Mouse (Mus musculus): ENCODE results near the gene Slc39a2.
"Not testable (repeated sequence)": the region's sequence is repeated elsewhere in the genome, so short reads cannot be mapped to it uniquely, and the experiment has no call there.

Gene Slc39a2

DNA sequence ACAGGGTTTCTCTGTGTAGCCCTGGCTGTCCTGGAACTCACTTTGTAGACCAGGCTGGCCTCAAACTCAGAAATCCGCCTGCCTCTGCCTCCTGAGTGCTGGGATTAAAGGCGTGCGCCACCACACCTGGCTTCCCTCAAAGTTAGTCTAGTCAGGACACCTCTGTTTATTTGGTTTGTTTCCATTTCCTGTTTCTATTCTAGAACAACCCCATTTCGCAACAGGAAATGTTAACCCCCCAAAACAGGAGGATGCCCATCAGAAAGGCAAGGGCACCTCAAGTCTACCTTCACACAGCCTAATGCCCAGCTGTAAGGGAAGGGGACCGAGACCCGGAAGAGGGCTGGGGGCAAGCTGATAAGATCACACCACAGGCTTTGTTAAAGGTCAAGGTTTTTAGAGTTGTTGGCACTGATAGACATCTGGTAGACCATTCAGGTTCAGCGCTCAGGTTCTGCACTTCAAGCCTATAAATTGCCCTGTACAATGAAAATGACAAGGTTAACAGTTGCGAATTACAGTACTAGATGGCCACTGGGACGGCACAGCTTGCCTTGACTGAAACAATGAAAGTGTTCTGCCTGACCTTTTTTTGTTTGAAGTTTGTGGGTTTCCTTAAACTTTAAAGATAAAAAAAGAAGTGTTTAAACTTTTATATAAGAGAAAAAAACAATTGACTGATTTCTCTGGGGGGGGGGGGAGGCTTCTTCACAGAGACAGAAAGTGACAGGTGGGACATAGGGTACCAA lies at the start of gene Slc39a2:
Gene Slc39a2 (plus strand): TSS at position 699 of the 749 bp plus-strand sequence.
- DNase-seq (ENCODE audit: low read depth in 1 of 2, low spot score in 2 of 2): no peak

DNA sequence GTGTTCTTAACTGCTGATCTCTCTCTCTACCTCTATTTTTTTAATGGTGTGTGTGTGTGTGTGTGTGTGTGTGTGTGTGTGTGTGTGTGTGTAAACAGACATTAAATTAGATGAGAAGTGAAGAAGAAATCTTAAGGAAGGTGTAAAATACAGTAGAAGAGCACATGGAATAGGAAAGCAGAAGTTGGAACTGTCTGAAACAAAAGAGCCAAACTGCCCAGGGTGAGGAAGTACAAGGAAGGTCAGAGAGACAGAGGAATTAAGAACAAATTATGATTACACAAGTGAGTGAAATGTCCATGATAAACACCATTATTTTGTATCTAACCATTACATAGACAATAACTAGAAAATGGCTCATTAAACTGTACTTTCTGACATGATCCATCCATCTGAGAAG lies 48.8 kb upstream of the Slc39a2 start:
- no peak for DNase-seq (ENCODE audit: low read depth in 1 of 2, low spot score in 2 of 2)

DNA sequence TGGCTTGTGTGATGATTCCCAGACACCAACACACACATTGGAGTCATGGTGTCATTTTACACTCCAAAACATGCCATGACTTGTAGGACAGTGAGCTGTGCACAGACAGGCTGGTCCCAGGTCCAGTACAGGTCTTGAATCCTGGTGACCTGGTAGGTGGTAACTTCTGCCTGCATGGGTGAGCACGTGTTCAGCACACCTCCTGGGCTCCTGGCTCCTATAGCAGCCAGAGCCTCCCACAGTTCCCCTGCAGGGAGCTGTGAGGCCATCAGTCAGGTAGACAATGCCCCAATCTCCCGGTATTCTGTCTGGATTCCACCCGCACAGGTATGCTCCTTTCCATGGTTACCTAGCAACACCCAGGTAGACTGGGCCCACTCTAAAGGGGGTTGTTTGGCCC lies 46.1 kb upstream of the Slc39a2 start:
- no peak for DNase-seq (ENCODE audit: low read depth in 1 of 2, low spot score in 2 of 2)

DNA sequence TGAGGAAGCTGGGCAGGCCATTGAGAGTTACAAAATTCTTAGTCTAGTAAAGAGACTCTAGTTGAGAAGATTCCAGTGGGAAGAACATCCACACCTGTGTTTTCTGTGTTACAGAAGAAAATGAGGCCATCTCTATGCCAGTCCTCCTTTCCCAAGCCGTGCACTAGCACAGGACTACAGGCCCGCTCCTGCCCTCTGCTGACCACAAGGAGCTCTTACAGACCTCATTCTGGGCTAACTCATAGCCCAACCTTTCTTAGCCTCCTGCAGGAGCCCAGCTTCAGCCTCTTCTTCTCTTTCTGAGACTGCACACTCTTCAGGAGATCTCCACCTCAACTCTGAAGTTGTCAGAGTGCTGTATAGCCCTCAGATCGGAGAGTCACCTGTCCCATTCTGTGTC lies 41.7 kb upstream of the Slc39a2 start:
- not testable (repeated sequence) for DNase-seq (ENCODE audit: low read depth in 1 of 2, low spot score in 2 of 2)

DNA sequence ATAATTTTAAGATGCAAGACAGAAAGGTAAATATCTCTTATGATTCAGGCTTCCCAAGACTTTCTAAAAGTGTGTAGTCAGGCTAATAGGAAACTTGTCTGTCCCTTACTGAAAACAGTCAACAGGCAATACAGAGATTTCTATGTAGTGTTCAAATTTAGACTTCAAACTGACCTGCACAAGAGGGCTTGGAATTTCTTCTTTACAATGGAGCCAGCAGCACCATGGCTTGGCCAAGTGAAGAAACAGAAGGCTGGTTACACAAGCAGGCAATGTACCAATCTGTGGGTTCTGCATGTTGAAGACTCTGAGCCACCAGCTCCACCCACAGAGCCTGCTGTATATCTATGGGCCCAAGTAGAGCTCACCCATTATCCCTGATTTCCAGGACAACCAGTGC lies 39.3 kb upstream of the Slc39a2 start, which contains the start of gene Ear6:
Gene Ear6 (plus strand): TSS at position 301 of the 400 bp plus-strand sequence.
- DNase-seq (ENCODE audit: low read depth in 1 of 2, low spot score in 2 of 2): no peak

DNA sequence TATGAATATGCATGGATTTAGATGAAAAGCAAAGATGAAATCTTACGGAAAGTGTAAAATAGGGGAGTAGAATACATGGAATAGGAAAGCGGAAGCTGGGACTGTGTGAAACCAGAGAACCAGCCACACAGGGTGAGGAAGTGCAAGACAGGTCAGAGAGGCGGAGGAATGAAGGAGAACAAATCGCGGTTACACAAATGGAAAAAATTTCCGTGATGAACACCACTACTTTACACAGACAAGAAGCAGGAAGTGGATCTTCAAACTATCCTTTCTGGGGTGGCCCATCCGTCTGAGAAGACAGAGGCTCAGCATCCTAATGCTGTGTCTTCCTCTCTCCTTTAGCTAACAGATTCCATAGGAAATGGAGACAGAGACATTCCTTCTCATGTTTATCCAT lies 37.4 kb upstream of the Slc39a2 start:
- DNase-seq (ENCODE audit: low read depth in 1 of 2, low spot score in 2 of 2): not testable (repeated sequence)

DNA sequence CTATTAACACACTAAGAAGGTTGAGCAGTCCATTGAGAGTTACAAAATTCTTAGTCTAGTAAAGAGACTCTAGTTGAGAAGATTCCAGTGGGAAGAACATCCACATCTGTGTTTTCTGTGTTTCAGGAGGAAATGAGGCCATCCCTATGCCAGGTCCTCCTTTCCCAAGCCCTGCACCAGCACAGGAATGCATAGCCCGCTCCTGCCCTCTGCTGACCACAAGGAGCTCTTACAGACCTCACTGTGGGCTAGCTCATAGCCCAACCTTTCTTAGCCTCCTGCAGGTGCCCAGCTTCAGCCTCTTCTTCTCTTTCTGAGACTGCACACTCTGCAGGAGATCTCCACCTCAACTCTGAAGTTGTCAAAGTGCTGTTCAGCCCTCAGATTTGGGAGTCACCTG lies 29.1 kb upstream of the Slc39a2 start:
- not testable (repeated sequence) for DNase-seq (ENCODE audit: low read depth in 1 of 2, low spot score in 2 of 2)

DNA sequence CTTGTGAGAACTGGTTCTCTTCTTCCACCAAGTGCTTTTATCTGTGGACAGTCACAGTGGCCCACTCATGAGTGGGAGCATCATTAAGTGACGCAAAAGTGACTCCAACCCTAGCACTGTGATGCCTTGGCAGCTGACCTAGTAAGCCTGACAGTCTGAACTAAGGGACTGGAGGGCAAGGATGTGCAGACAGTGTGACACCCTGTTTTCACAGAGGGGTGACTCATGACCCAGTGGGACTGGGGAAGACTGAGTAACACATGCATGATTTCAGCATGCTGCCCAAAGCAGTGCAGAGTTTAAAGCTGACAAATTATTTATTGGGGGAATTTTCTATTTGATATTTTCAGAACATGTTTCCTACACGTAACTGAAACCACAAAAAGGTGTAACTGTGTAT lies 21.9 kb upstream of the Slc39a2 start:
- no peak for DNase-seq (ENCODE audit: low read depth in 1 of 2, low spot score in 2 of 2)

DNA sequence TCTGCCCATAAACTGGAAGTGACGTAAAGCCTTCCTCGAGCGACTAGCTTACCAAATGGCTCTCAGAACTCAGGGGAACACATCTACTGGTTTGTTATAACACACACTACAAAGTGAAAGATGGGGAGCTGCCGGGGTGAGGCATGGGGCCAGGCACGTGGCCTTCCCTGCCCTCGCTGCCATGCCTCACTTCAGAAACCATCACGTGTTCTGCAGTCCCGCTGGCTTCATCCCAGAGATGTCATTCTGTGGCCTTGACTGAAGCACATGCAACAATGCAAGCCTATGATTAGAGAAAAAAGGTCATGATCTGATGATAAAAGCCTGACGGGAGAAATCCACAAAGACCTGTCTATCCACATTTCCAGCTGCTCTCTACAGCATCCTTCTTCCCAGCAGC lies 20.9 kb upstream of the Slc39a2 start:
- DNase-seq (ENCODE audit: low read depth in 1 of 2, low spot score in 2 of 2): no peak

DNA sequence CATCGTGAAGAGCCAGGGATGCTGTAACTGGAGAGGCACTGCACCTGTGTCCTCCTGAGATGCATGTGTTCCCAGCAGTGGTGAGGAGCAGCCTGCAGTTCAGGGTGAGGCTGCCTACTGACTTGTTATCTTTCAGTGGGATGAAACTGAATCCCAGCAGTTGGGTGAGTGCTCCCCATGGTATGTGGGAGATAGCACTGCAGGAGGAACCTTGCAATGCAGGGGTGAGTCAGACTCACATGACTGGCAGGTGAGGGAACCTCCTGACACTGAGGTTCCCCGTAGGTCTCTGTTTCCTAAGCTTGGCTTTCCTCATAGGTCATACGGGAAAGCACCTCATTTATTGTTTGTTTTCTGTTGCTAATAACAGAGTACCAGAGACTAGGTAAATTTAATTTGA lies 15.2 kb upstream of the Slc39a2 start:
- no peak for DNase-seq (ENCODE audit: low read depth in 1 of 2, low spot score in 2 of 2)

DNA sequence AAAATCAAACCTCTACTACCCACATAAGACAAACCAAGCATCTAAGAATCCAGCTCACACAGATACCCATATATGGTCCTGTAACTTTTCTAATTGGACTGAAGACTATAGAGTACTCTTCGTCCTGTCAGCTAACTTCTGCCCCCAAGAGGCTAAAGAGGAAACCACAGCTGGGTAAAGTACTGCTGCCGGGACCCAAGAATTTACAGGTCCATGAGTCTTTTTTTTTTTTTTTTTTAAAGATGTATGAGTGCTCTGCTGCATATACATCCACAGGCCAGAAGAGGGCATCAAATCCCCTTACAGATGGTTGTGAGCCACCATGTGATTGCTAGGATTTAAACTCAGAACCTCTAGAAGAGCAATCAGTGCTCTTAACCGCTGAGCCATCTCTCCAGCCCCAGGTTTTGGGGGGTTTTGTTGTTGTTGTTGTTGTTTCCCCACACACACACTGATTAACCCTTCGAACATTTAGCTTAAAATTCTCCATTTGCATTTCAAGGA lies 9.1 kb upstream of the Slc39a2 start:
- DNase-seq (ENCODE audit: low read depth in 1 of 2, low spot score in 2 of 2): peak; percentile 37 to 64

DNA sequence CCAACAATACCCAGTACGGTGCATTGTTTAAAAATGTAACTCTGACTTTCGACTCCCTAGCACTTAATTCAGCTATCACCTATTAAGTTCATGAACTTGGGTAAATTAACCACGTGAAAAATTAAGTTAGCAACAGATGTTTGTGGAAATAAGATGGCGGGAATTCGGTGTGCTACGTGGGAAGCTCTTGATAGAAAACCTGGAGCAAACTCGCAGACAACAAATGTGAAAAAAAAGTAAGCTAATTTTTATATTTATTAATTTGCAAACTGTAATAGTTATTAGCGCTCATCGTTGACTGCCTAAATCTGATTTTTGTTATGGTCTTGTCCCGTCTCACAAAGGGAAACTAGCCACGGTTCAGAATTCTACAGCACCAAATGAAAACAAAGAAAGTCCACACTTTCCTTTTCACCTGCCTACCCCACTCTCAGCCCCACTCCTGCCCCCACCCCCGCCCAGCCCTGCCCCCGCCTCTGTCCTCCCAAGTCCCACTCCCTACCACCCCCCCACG lies 8.6 kb upstream of the Slc39a2 start:
- DNase-seq (ENCODE audit: low read depth in 1 of 2, low spot score in 2 of 2): no peak

DNA sequence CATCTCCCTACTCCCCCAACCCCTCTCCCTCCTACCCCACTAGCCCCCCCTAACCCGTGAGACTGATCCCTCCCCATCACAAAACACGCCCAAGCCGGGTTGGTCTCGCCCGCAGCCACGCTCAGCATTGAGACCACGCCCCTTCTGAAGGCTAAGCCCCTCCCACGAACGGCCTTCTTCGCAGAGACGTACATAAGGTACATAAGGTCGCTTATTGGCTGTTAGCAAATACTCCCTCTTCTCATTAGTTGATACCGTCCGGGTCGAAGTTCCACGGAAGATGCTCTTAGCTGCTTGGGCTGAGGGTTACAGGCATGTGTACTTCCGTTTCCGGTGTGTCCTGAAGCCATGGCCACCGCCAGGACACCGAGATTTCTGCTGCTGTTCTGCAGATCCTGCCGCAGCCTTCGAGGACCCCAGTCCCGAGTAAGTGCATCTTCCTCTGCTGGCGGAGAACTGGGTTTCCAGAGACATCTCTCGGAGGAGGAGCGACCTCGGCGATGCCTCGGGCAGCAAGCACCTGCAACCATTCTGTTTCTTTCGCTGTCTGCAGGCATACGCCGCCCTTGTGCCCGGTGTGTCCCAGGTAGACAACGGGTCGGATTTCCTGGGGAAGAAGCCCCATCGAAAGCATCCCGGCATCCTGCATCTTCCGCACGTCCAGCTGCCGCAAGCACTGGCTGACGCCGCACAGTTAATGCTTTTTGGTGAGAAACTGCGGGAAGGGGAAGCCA lies 7.9 kb upstream of the Slc39a2 start, which contains the start of gene Mettl17:
Gene Mettl17 (plus strand): TSS at position 245 of the 734 bp plus-strand sequence.
- DNase-seq (ENCODE audit: low read depth in 1 of 2, low spot score in 2 of 2): peak; percentile 72 to 90

DNA sequence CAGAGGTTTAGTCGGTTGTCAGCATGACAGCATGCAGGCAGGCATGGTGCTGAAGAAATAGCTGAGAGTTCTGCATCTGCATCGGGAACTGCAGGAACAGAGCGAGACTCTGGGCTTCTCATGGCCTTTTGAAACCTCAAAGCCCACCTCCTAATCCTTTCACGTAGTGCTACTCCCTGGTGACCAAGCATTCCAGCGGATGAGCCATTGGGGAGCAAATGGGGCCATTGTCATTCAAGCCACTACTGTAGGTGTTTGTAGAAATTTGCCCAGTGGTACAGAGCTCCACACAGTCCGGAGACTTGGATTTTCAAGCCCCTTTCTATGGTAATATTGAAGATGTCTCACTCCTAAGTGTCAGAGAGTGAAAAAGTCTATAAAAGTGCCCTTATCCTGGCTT lies 6.6 kb upstream of the Slc39a2 start:
- no peak for DNase-seq (ENCODE audit: low read depth in 1 of 2, low spot score in 2 of 2)

DNA sequence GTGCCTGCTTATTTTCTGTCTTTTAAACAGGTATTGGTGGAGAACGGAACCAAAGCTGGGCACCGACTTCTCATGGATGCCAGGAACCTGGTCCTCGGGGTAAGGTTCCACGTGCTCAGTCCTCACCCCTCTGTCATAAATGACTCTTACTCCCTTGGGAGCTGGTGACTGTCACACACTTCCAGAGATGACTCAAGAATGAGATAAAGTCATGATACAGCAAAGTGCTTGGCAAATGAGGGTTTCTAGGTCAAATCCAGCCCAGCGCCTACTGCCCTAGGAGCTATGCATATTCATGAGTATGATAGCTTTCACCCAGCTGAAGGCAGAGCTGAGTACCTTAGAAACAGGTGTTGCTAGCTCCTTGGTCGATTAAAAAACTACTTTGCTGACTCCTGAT lies 2.9 kb upstream of the Slc39a2 start:
- no peak for DNase-seq (ENCODE audit: low read depth in 1 of 2, low spot score in 2 of 2)

DNA sequence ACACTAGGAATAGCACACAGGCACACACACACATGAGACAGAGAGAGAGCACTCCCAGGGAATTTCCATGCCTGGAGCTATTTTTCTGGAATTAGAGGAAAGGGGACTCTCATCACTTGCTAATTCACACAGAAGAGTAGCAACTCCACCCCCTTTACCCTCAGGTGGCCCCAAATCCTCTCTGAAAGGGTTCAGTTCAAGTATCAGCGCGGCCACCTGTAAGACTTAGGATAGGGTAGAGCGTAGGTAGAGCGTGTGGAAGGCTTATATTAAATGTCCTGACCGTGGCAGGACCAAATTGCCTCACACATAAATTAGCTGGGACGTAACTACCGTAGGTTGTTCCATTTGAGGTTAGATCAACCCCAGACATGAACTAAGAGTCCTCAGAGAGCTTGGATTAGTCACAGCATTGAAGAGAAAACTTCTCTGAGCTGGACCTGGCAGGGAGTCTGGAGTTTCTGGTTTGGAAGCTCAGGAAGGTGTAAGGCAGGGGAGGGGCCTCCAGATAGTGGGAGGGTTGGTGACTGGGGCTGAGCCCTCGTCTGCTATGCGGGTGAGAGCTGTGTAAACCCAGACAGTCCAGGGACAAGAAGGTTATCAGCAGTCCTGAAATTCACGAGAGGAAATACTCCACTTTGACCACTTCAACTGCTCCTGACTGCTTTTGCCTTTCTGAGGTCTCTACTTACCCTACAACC lies 555 bp downstream of the Slc39a2 start:
- no peak for DNase-seq (ENCODE audit: low read depth in 1 of 2, low spot score in 2 of 2)

DNA sequence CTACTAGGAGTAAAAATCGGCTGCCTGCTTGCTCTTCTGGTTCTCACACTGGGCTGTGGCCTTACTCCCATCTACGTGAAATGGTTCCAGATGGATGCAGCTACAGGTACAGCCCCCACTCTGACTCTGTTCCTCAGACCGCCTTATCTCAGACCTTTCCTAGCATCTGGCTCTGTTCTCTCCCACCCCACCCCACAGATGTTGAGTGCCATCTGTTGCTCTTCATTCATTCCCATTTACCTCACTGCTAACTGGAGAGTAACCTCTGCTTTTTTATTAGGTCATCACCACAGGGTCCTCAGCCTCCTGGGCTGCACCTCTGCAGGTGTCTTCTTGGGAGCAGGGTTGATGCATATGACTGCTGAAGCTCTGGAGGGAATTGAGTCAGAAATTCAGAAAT lies 1.1 kb downstream of the Slc39a2 start:
- no peak for DNase-seq (ENCODE audit: low read depth in 1 of 2, low spot score in 2 of 2)

DNA sequence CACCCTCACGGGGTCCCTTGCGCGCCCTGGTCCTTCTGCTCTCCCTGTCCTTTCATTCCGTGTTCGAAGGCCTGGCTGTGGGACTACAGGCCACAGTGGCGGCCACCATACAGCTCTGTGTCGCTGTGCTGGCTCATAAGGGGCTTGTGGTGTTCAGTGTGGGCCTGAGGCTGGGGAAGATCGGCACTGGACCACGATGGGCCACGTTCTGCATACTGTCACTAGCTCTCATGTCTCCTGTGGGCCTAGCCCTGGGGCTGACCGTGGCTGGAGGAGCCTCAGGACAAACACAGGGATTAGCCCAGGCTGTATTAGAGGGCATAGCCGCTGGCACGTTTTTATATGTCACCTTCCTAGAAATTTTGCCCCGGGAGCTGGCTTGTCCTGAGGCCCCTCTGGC lies 2.4 kb downstream of the Slc39a2 start:
- no peak for DNase-seq (ENCODE audit: low read depth in 1 of 2, low spot score in 2 of 2)

DNA sequence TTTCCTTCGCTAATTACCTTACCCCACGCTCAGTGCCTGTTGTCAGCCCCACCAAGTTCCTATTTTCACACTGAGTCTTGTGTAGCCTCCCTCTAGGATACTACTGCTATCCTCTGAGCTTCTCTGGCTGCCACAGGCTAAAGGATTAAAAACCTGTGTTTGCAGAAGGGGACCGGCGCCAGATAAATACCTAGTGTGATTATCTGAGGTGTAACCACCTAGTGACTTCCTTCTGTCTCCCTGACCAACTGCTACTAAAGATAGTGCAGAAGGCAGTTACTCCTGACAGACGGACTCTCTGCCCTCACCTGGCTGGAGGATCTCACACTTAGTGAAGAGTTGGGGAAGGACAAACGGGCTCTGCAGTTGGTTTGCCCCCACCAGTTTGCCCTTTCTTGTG lies 3.3 kb downstream of the Slc39a2 start:
- no peak for DNase-seq (ENCODE audit: low read depth in 1 of 2, low spot score in 2 of 2)

DNA sequence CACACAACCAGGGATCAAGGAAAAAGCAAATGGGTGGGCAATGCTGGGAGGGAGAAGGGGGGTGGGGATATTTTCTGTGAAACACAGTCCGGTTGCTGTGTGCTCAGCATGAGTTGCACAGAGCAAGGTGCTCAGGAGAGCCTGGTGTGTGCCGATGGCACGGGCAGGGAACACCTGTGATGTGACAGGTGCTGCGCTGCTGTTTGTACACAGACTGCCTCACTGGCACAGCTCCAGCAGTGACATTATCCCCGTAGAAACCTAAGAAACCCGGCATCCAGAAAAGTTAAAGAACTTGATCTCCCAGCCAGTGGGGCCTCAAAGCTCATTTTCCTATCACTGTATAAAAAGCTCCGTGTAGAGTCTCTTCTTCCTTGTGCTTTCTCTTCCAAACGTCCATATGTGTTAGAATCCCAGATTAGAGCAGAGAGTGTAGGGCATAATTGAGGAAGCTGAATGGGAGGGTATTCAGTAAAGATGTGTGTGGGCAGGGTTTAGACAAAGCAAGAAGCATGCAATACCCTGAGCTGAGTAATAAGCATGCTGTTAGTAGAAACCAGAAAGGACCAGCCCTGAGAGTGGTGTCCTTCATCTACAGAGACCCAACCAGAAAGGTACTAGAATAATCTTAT lies 4.0 kb downstream of the Slc39a2 start:
- no peak for DNase-seq (ENCODE audit: low read depth in 1 of 2, low spot score in 2 of 2)

DNA sequence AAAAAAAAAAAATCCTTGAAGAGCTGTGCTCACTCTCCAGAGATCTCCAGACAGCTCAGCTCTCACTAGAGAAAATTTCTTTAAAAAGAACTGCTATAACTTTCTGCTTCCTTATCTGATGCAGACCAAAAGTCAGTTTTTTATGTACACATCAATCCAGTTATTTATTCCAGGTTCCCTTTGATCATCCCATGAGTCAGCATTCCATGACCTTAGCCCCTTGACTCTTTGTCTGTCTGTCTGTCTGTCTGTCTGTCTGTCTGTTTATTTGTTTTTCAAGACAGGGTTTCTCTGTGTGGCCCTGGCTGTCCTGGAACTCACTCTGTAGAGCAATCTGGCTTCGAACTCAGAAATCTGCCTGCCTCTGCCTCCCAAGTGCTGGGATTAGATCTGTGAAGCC lies 6.7 kb downstream of the Slc39a2 start:
- DNase-seq (ENCODE audit: low read depth in 1 of 2, low spot score in 2 of 2): no peak

Data from monocyte, adult 2 months (primary cell).